Mouse (Mus musculus) CD8-positive naive resting alpha-beta T cell, adult 2 months (primary cell): ENCODE data around the gene Fam114a1.

ENCODE experiments used
- DNase-seq, 2 experiments: peaks; one replicate each; pipeline ENCODE4 v3.0.0; 2022; ENCODE audit warnings: low read depth in 2 of 2, low spot score in 2 of 2

The Fam114a1 gene

GRCm38 (mm10) chr5:65003946-65004535 is 34.2 kb downstream of the Fam114a1 start:
- no peak for DNase-seq

DNA sequence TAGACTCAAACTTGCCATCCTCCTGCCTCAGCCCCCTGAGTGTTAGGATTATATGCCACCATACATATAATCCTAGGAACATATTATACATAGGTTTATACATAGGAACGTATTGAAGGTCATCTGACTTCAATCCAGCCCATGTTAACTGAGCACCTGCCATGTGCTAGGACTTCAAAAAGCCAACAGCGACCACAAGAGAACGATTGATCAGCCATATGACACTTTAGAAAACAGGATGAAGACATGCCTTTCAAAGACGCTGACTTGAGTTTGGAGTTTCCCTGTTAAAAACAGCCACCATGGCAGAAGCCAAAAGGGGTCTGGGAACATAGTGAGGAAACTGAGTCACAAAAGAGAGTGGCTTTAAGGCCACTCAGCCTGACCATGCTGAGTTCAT is 35.4 kb downstream of the Fam114a1 start:
- peak in 1 of 2 experiments; percentile 15 for DNase-seq

- peak in 1 of 2 experiments; percentile 8 for DNase-seq
These were observed 36.2 kb downstream of the Fam114a1 start for GRCm38 (mm10) chr5:65006011-65006491.

- DNase-seq: no peak
These were observed 42.2 kb downstream of the Fam114a1 start for GRCm38 (mm10) chr5:65011901-65012573.

GRCm38 (mm10) chr5:65015508-65015907 is 45.6 kb downstream of the Fam114a1 start:
- DNase-seq: no peak

DNA sequence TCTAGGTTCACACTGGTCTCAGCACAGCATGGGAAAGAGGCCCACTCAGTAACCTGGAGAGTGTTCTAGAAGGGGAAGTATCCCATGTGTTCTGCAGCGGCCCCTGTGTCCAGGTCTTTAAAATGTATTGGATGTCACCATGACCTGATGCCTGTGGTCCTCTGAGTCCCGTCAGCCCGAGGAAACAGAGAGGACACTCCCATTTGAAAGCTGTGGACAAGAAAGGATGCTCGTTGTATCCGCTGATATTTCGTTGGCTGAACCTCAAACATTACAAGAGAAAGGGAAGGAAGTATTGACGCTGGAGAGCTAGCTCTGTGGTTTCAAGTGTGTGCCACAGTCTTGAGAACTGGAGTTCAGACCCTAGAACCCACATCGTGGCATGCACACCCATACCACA is 49.2 kb downstream of the Fam114a1 start:
- DNase-seq: peak in 1 of 2 experiments; percentile 11

GRCm38 (mm10) chr5:65019823-65020222 is 50.0 kb downstream of the Fam114a1 start:
- peak in 1 of 2 experiments; percentile 11 for DNase-seq

DNA sequence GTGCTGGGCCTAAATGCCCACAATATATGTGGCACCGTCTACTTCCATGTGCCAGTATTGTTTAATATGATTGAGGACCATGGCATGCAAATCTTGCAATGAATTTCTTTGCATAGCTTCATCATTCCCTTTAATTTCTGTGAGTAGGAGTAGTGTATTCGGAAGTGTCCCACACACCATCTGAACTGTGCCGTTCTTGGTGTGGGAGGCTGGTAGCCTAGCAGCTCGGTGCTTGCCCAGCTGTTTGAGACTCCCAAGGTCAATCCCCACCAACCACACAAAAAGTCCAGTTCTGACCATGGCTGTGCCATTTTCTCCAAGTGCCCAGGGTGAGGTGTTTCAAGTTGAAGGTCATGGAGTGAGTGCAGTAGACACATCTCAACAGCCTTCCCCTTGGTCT is 52.1 kb downstream of the Fam114a1 start:
- DNase-seq: no peak

DNA sequence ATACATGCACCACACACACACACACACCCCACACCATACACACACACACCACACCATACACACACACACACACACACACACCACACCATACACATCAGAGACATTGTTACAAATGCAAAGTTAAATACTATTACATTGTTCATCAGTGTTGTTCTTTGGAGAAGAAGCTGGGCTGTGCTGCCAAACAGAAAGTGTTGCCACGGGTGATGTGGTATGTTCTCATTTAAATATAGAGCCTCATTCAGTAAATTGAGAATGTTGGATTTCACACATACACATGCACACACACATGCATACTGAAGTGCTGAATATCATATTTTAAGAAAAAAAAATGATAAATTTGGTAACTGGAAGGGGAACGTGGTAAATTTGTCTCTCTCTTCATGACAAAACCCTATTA is 54.8 kb downstream of the Fam114a1 start:
- DNase-seq: no peak

DNA sequence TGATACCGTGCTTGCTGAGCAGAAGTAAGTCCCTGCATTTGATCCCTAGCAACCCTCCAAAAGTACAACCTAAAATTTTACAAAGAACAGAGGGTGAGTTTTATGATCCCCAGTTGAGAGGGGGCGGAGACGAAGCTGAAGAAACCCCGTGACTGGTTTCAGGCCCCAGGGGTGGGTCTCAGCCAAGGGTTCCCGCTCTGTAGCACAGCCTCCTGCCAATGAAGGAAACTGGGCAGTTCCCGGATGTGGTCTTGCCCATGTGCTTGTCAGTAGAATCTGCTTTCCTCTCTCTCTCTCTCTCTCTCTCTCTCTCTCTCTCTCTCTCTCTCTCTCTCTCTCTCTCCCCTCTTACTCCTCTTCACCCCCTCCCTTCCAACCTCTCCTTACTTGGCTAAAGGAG is 56.0 kb downstream of the Fam114a1 start:
- peak; percentile 45 to 51 for DNase-seq

- no peak for DNase-seq
These were observed 56.9 kb downstream of the Fam114a1 start for GRCm38 (mm10) chr5:65026776-65027175.

- DNase-seq: no peak
These were observed 58.1 kb downstream of the Fam114a1 start for GRCm38 (mm10) chr5:65028019-65028418.

DNA sequence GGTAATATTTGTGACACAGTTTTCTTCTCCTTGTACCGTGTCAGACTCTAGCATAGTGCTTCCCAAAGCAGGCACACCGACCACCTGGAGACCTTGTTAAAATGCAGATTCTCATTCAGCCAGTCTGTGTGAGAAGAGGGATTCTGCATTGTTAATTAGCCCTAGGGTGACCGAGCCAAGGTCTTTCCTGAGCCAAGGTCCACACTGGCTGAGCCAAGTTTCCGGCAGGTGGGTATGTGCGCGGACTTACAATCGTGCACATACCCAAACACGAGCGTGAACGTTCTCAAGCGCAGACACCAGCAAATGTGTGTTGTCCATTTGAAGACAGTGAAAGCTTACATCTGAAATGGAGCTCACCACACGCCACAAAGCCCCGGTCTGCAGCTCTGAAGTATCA is 66.7 kb downstream of the Fam114a1 start:
- DNase-seq: no peak

DNA sequence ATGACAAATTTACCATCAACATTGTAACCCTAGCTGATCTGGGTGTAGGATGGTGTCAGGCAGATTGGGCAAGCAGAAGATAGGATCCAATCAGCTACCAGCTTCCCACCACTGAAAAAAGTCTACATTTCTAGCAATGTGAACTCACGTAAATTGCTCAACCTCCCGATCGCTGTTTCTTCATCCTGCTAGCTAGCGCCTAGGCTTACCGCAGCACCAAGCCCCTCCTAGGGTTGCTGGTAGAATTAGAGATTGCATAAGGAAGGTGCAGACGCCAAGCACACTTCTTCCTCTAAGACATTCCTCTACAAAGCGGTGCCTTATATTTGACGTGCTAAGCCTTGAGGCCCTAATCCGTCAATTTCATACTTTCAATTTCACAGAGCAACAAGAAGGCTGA is 68.4 kb downstream of the Fam114a1 start:
- no peak for DNase-seq

- DNase-seq: no peak
These were observed 69.1 kb downstream of the Fam114a1 start for GRCm38 (mm10) chr5:65038811-65039571.

DNA sequence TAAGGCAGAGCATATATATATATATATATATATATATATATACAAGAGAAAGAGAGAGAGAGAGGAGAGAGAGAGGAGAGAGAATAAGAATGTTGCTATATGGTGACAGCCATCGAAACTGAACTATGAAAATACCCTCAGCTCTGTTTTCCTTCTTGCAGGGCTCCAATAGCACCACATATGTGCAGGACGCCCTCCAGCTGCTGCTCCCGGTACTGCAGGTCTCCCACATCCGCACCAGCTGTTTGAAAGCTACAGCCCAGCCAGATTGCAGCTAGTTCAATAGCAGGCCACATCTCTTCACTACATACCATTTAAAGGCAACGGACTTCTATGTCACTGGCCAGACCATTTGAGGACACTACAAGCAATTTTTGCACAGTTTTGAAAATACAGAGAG is 70.6 kb downstream of the Fam114a1 start:
- peak; percentile 38 to 60 for DNase-seq

DNA sequence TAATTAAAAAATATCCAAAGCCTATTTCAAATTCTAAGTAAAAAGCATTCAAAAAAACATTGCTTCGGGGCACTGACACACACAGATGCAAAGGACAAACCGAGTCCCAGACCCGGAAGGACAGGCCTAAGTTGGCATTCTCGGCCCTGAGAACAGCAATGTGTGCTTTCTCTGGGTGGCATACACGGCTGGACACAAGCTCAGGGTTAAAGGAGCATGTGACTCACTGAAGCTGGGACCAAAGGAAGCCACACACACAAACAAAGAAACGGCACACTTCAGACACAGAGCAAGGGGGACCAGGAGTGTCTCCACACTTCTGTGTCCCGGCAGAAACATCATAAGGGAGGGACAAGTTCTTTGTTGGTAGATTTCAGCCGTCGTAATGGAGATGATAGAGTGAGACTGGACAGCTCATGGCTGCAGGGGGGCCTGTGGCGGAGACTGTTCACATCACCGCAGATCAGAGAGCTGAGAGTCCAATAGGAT is 73.6 kb downstream of the Fam114a1 start:
- no peak for DNase-seq

GRCm38 (mm10) chr5:65045642-65046370 is 75.9 kb downstream of the Fam114a1 start:
- no peak for DNase-seq

DNA sequence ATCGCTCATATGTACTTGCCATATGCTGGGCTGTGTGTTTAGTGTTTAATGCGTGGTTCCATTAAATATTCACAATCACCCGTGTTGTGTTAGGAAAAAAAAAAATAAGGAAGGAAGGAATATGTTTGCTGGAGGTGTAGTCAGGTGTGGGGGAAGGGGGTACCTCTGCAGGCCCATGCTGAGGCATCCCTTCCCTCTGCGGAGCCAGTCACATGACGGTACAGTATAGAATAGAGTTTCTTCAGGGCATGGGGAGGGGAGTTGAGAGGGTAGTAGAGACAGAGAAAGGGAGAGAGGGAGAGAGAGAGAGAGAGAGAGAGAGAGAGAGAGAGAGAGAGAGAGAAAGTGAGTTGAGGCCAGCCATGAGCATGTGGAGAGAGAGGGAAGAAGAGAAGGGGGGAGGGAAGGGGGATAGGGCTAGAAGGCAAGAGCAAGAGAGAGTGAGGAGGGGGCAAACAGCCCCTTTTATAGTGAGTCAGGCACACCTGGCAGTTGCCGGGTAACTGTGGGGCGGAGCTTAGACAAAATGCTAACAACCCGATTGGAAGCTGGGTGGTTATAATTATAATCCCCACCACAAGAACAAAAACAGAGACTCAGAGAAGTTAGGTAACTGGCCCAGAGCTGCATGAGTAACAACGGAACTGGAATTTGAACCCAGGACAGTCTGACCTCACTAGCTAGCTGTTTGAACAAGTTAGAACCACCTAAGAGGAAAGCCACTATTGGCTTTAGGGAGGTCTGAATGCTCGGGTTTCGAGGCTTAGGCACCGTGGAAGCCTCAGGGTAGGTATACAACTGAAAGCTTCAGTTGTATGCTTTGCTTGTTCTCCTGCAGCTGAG is 76.8 kb downstream of the Fam114a1 start:
- DNase-seq: no peak

GRCm38 (mm10) chr5:65047285-65047855 is 77.5 kb downstream of the Fam114a1 start:
- DNase-seq: no peak
